Comparison of ENCODE assay signal across 29 mouse cellular contexts in the genomic region with DNA sequence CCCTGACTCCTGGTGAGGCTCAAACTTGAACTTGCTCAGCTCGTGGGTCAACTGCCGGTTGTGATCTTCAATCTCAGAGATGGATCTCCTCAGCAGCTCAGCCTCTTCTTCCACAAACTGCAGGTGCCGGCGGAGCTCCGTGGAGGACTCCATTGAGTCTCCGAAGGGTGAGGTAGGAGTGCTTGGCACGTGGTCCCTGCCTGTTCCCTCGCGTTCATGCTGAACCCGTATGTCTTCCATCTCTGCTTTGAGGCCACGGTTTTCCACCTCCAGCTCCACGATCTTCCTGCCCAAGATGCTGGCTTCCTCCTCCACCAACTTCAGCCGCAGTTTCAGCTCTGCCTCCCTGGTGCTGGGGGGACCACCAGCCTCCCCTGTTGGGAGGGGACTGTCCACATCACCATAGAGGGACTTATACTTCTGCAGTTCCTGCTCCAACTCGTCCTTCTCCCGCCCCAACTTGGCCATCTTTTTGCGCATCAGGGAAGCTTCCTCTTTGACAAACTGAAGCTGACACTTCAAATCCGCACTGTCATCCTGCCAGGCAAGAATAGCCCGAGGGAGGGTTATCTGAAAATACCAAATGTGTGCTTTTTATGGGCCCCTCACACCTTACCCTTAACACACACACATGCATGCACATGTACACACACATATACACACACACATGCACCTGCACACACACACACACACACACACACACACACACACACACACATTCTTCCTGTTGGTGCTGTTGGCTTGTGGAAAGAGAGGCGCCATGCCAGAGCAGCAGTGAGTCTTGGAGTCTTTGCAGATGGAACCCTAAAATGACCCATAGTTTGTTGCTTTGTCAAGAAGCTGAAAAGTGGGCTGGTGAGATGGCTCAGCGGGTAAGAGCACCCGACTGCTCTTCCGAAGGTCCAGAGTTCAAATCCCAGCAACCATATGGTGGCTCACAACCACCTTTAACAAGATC.
A peak's percentile ranks its signal among the peaks of the same experiment; 100 is the strongest.
DNase-seq lines count a peak whose midpoint lies in the region; ATAC-seq and TF ChIP-seq lines count a peak whose summit lies in the region.
"Had no signal": no experiment of that assay in that cellular context is flagged by ENCODE, and none has a peak within 500 bp of the region (broad histone marks: within the 10 kb centered on the region; RNA-seq: fewer than 3 reads in every experiment).

No protein-coding gene starts in this region.

- TF ChIP-seq CTCF in cerebellum, adult 2 months (IDR thresholded peaks at IDR 0.05; ENCODE audit: borderline replicate concordance, insufficient read depth, low read depth, low read length) = no peak

- WGBS in cerebellum, adult 2 months = 17% methylated on average over 22 of the region's 22 CpGs
- WGBS in midbrain, embryonic 14.5 days = 94% methylated on average over 22 of the region's 22 CpGs

- 0 out of 2 replicates have a peak, but pooled peaks have one; percentile 16 for TF ChIP-seq POLR2A in cerebellum, adult 2 months (IDR thresholded peaks at IDR 0.05; ENCODE audit: borderline replicate concordance, insufficient read depth, low read length)

- ATAC-seq in cerebellum, adult (ENCODE audit: insufficient number of reproducible peaks, low FRiP score, low TSS enrichment) = peak; percentile 42; the same call in 1 of the 2 replicates
- ATAC-seq in midbrain, embryonic 14.5 days (ENCODE audit: low FRiP score, low TSS enrichment) = no peak
- ATAC-seq: forebrain, embryonic 14.5 days; hindbrain, postnatal 0 days; intestine, embryonic 16.5 days had no signal

- H3K27me3 ChIP-seq in cerebellum, adult 2 months (ENCODE audit: control insufficient read depth, insufficient read depth, low read length) = no peaks in the 10 kb centered on the region
- H3K27me3 ChIP-seq in midbrain, embryonic 14.5 days (ENCODE audit: control insufficient read depth, insufficient read depth, low read length) = no peaks in the 10 kb centered on the region
- H3K27me3 ChIP-seq: CH12.LX; heart, embryonic 15.5 days; hindbrain, embryonic 12.5 days; limb, embryonic 12.5 days; liver, embryonic 15.5 days; lung, embryonic 15.5 days; neural tube, embryonic 12.5 days had no signal

- no peak overlapping the region for H3K4me2 ChIP-seq in midbrain, embryonic 14.5 days (ENCODE audit: low read length)
- H3K4me2 ChIP-seq: heart, embryonic 15.5 days; hindbrain, embryonic 12.5 days; limb, embryonic 12.5 days; liver, embryonic 15.5 days; lung, embryonic 15.5 days; midbrain, embryonic 11.5 days; neural tube, embryonic 12.5 days had no signal

- H3K9ac ChIP-seq in ES-E14 (ENCODE audit: insufficient read depth, low read depth, low read length, poor library complexity, severe bottlenecking) = peak overlapping the region; percentile 3; the same call in 1 of the 2 replicates
- H3K9ac ChIP-seq in midbrain, embryonic 14.5 days (replicated peaks; ENCODE audit: low read length) = no peak overlapping the region
- H3K9ac ChIP-seq: heart, embryonic 15.5 days; hindbrain, embryonic 12.5 days; limb, embryonic 12.5 days; liver, embryonic 15.5 days; lung, embryonic 15.5 days; neural tube, embryonic 12.5 days had no signal

- intact Hi-C loops in gastrocnemius, postnatal 14 days (cut with DNase I; ENCODE audit: low total_unique reads) = no loop called here

- DNase-seq in cerebellum, postnatal 4 days (ENCODE audit: low spot score in 2 of 2) = no peak
- DNase-seq in ES-E14 (ENCODE audit: low read depth, low spot score) = no peak
- DNase-seq in cerebellum, adult 2 months = peak; percentile 86 to 90
- DNase-seq in cerebellum, postnatal 14 days = peak; percentile 83 to 86
- DNase-seq in gastrocnemius, postnatal 14 days = no peak
- no peak for DNase-seq in midbrain, embryonic 14.5 days
- DNase-seq in right cerebral cortex, postnatal 25 days = no peak
- DNase-seq: adrenal gland, postnatal 14 days; kidney, adult 8-10 months; kidney, postnatal 14 days; layer of hippocampus, adult 9-11 months; right cerebral cortex, adult 18-20 months; right cerebral cortex, postnatal 4 days; thymus, adult 2 months; thymus, postnatal 4 days had no signal

- in situ Hi-C loops in ES-E14 (cut with MboI; ENCODE audit: low sequenced_read_pairs in 2 of 2, unreplicated experiment in 2 of 2) = no loop called here

- H3K4me1 ChIP-seq in ES-E14 (ENCODE audit: control insufficient read depth in 2 of 2, insufficient read depth in 2 of 2, low read length in 2 of 2, poor library complexity in 1 of 2) = peaks cover 2 to 16% of the 10 kb centered on the region in 2 experiments; a peak in 2 of 4 replicates
- H3K4me1 ChIP-seq in cerebellum, adult 2 months (ENCODE audit: control insufficient read depth, insufficient read depth, low read length) = peaks cover 71% of the 10 kb centered on the region
- H3K4me1 ChIP-seq in midbrain, embryonic 14.5 days (ENCODE audit: control insufficient read depth, insufficient read depth, low read length) = no peaks in the 10 kb centered on the region
- H3K4me1 ChIP-seq: liver, embryonic 15.5 days; neural tube, embryonic 12.5 days had no signal

- no peaks in the 10 kb centered on the region for H3K9me3 ChIP-seq in ES-E14 (ENCODE audit: control insufficient read depth, insufficient read depth, low read depth, low read length)
- no peaks in the 10 kb centered on the region for H3K9me3 ChIP-seq in midbrain, embryonic 14.5 days (ENCODE audit: control insufficient read depth, low read length)
- H3K9me3 ChIP-seq: heart, embryonic 10.5 days; heart, embryonic 15.5 days; hindbrain, embryonic 12.5 days; limb, embryonic 12.5 days; liver, embryonic 15.5 days; lung, embryonic 15.5 days; neural tube, embryonic 12.5 days had no signal

- H3K4me3 ChIP-seq in ES-E14 (ENCODE audit: insufficient read depth in 1 of 2, low read depth in 1 of 2, low read length in 2 of 2, poor library complexity in 1 of 2, severe bottlenecking in 1 of 2) = peak overlapping the region in 1 of 2 experiments; percentile 21; a peak in 3 of 4 replicates
- no peak overlapping the region for H3K4me3 ChIP-seq in cerebellum, adult 2 months (replicated peaks; ENCODE audit: insufficient read depth, low read depth, low read length)
- no peak overlapping the region for H3K4me3 ChIP-seq in midbrain, embryonic 14.5 days (replicated peaks; ENCODE audit: low read depth, low read length)
- H3K4me3 ChIP-seq: heart, embryonic 10.5 days; heart, embryonic 15.5 days; hindbrain, embryonic 12.5 days; limb, embryonic 12.5 days; liver, embryonic 15.5 days; lung, embryonic 15.5 days; myocyte; neural tube, embryonic 12.5 days had no signal

- no peak overlapping the region for H3K27ac ChIP-seq in ES-E14 (ENCODE audit: insufficient read depth, low read depth, low read length, poor library complexity, severe bottlenecking)
- peak overlapping the region; percentile 79 for H3K27ac ChIP-seq in cerebellum, adult 2 months (ENCODE audit: insufficient read depth, low read length)
- H3K27ac ChIP-seq in midbrain, embryonic 14.5 days (replicated peaks; ENCODE audit: low read depth, low read length) = no peak overlapping the region
- H3K27ac ChIP-seq: heart, embryonic 10.5 days; heart, embryonic 15.5 days; hindbrain, embryonic 12.5 days; hindbrain, postnatal 0 days; limb, embryonic 12.5 days; liver, embryonic 15.5 days; lung, embryonic 15.5 days; neural tube, embryonic 12.5 days had no signal

- peaks cover 56% of the 10 kb centered on the region for H3K36me3 ChIP-seq in ES-E14 (ENCODE audit: control insufficient read depth, insufficient read depth, low read length, poor library complexity, severe bottlenecking)
- H3K36me3 ChIP-seq in midbrain, embryonic 14.5 days (ENCODE audit: control insufficient read depth, insufficient read depth, low read length) = peaks cover 41% of the 10 kb centered on the region
- H3K36me3 ChIP-seq: heart, embryonic 15.5 days; liver, embryonic 15.5 days had no signal

TF ChIP-seq in ES-E14, 5 proteins besides CTCF, POLR2A, EP300 and RAD21:
- TF ChIP-seq HCFC1 (IDR thresholded peaks at IDR 0.05; ENCODE audit: borderline replicate concordance, insufficient read depth, low read length) (no peak), CHD2 (IDR thresholded peaks at IDR 0.05; ENCODE audit: low read depth, low read length) (no peak), ZC3H11A (IDR thresholded peaks at IDR 0.05; ENCODE audit: borderline replicate concordance, low read depth, low read length) (no peak), ZNF384 (IDR thresholded peaks at IDR 0.05; ENCODE audit: low read depth, low read length) (no peak), MAFK (IDR thresholded peaks at IDR 0.05; ENCODE audit: insufficient read depth, low read depth, low read length) (no peak)

Comparison
In these comparisons a context has a peak if more than half of its experiments do, and no peak if none do; other contexts are left out.
1. DNase-seq: peak in cerebellum, adult 2 months (2 of 2) and cerebellum, postnatal 14 days (2 of 2); none in cerebellum, postnatal 4 days (0 of 2), ES-E14 (single experiment), gastrocnemius, postnatal 14 days (single experiment), midbrain, embryonic 14.5 days (single experiment) and right cerebral cortex, postnatal 25 days (single experiment).